Mouse (Mus musculus) G1E (cell line): ENCODE data around the gene Nfkbia.

Experiments
- CTCF ChIP-seq: IDR thresholded peaks from 2 replicates; pipeline ENCODE4 v1.5.1; 2012; ENCODE audit warnings: low read depth, low read length, inconsistent platforms, mixed read lengths
- GATA1 ChIP-seq: IDR thresholded peaks from 2 replicates; pipeline ENCODE4 v1.6.1; 2012; ENCODE audit warnings: borderline replicate concordance, low read length, inconsistent platforms, mixed read lengths
- GATA2 ChIP-seq: IDR thresholded peaks from 2 replicates; pipeline ENCODE4 v1.6.1; 2012; ENCODE audit warnings: low read depth, low read length, inconsistent platforms, borderline replicate concordance
- POLR2AphosphoS5 ChIP-seq: IDR thresholded peaks from 2 replicates; pipeline ENCODE4 v1.6.1; 2012; ENCODE audit warnings: low read depth, low read length, inconsistent platforms; ENCODE audit not compliant: insufficient replicate concordance
- TAL1 ChIP-seq: conservative IDR thresholded peaks from 2 replicates; pipeline ENCODE4 v1.6.1; 2012; ENCODE audit warnings: low read depth, low read length, inconsistent platforms, mixed read lengths

- TF ChIP-seq CTCF (no peak), GATA1 (no peak), GATA2 (no peak), TAL1 (no peak), POLR2AphosphoS5 (no peak)
Observed at GRCm38 (mm10) chr12:55488661-55489447, 3.6 kb downstream of the Nfkbia start.
